Mouse (Mus musculus) CH12.LX (cell line): ENCODE results near the gene Rbms1.

Experiments used
- CTCF ChIP-seq, 2 experiments: IDR thresholded peaks in 1 of 2; conservative IDR thresholded peaks in 1 of 2; 2 replicates each; pipeline ENCODE4 v1.5.1; 2011 to 2012; ENCODE audit warnings: low read depth in 2 of 2, low read length in 2 of 2, improper control_type of control experiment in 1 of 2, inconsistent platforms in 1 of 2, mild to moderate bottlenecking in 1 of 2, moderate library complexity in 1 of 2
- EP300 ChIP-seq: IDR thresholded peaks from 2 replicates; pipeline ENCODE4 v1.6.1; 2011; ENCODE audit warnings: low read length, improper control_type of control experiment
- MAZ ChIP-seq: IDR thresholded peaks from 2 replicates; pipeline ENCODE4 v1.6.1; 2012; ENCODE audit warnings: low read depth, mild to moderate bottlenecking, inconsistent platforms, low read length, improper control_type of control experiment, moderate library complexity

- TF ChIP-seq MAZ = no peak
- no peak for TF ChIP-seq EP300
- TF ChIP-seq CTCF (conservative IDR thresholded peaks at IDR 0.05 in 1 of 2, IDR thresholded peaks at IDR 0.05 in 1 of 2; ENCODE audit: low read depth in 2 of 2, low read length in 2 of 2) = no peak
Observed at GRCm38 (mm10) chr2:60864256-60864795, 98.7 kb downstream of the Rbms1 start.
